Mouse (Mus musculus) intestine, embryonic 16.5 days (tissue): ENCODE data around the gene Rtl8b. TPM values are rescaled to one million over a fixed set of nuclear protein-coding genes. Genes with fewer than 3 reads are reported as not detected.

Experiments used
- polyA plus RNA-seq: library from polyadenylated mRNA; unstranded; fragments of >200 nt; fragmentation: Nextera tagmentation; extraction: Ambion mirVana; gene quantifications from 2 replicates; pipeline ENCODE4 v1.2.1, GENCODE M21; 2015

Rtl8b gene
- polyA plus RNA-seq, 1 experiment from 2014 or later = 35.4 TPM

Other genes starting within 250 kb of the Rtl8b start
- gene Etd, start 235.5 kb downstream of the Rtl8b start, polyA plus RNA-seq = not detected in 2 replicates
- gene Rtl8c, start 62.4 kb downstream of the Rtl8b start, polyA plus RNA-seq = 26.2 and 30.7 TPM in 2 replicates
- not detected in 2 replicates for gene Gm14597, start 61.4 kb downstream of the Rtl8b start, polyA plus RNA-seq
- 43.8 and 44.8 TPM in 2 replicates for gene Rtl8a, start 26.7 kb downstream of the Rtl8b start, polyA plus RNA-seq
- 0.12 TPM in 1 of 2 replicates, not detected in the other for gene 4930502E18Rik, start 54.4 kb upstream of the Rtl8b start, polyA plus RNA-seq
- gene 1700013H16Rik, start 87.4 kb upstream of the Rtl8b start, polyA plus RNA-seq = 0.18 TPM in 1 of 2 replicates, not detected in the other
- not detected in 2 replicates for gene Zfp36l3, start 106.0 kb upstream of the Rtl8b start, polyA plus RNA-seq
- 1.6 and 2.2 TPM in 2 replicates for gene Xlr, start 127.3 kb upstream of the Rtl8b start, polyA plus RNA-seq